Mouse (Mus musculus) heart, adult 9 months (tissue): Measurements from ENCODE around the gene Brd4.

Experiments
- DNase-seq, 2 experiments: peaks; one replicate each; pipeline ENCODE4 v3.0.0; 2022; ENCODE audit warnings: low spot score in 2 of 2

Gene Brd4

DNA sequence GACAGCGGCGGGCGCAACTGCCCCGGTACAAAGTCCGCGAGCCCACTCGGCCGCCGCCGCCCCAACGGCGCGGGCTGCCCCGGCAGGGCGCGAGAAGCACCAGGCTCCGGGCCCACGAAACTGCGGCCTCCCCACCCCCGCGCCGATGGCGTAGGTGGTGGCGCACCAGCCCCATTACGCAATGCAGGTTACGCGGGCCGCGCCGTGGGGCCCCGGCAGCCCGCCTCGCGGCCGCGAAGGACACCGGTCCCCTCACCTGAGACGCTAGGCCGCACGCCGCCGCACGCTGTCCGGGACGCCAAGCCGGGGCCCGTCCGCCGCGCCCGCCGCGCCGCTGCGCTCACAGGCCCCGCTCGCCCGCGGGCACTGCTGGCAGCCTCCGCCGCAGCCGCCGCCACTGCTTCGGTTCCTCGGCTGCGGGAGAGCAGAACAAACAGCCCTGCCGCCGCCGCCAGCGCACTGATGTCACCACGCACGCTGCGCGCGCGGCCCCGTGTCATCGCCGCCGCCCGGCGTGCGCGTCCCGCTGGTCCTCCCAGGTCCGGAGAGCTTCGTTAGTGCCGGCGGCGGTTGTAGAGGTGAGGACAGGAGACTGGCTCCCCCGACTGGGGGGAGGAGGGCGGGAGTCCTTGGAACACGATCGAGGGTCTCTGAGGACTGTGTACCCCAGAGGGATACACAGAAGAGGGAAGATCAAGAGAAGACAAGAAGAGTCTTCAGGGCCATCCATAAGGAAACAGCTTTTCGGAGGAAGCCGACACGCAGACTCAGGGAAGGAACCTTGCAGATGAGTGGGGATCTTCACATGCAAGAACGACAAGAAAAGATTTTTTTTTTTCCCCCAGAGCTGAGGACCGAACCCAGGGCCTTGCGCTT lies at the start of gene Brd4:
TSS of gene Brd4 (minus strand) at position 461 of the 876 bp plus-strand sequence.
- peak; percentile 91 to 94 for DNase-seq

GRCm38 (mm10) chr17:32333675-32334303 lies 49.3 kb upstream of the Brd4 start:
- DNase-seq, result no peak

DNA sequence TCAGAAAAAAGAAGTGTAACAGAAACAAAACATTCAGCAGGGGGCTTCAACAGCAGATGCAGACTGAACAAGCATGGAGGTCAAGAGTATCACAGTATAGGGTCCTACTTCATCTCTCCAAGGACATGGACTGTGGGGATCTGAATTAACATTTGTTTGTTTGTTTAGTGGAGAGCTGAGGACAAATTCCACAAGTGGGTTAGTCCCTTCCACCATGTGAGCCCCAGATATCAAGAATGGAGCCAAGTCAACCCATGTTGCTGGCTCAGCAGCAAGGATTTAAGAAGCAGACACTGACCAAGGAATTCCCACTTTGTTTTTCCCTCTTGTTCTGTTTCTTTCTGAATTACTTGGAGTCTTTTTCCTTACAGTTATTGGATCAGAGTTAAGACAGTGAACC lies 43.0 kb upstream of the Brd4 start:
- no peak for DNase-seq

- no peak for DNase-seq
Observed at GRCm38 (mm10) chr17:32322809-32323208, 38.3 kb upstream of the Brd4 start.

- DNase-seq, result no peak
Observed at GRCm38 (mm10) chr17:32321836-32322235, 37.3 kb upstream of the Brd4 start.

- DNase-seq, result no peak
Observed at GRCm38 (mm10) chr17:32321390-32321734, 36.8 kb upstream of the Brd4 start.

DNA sequence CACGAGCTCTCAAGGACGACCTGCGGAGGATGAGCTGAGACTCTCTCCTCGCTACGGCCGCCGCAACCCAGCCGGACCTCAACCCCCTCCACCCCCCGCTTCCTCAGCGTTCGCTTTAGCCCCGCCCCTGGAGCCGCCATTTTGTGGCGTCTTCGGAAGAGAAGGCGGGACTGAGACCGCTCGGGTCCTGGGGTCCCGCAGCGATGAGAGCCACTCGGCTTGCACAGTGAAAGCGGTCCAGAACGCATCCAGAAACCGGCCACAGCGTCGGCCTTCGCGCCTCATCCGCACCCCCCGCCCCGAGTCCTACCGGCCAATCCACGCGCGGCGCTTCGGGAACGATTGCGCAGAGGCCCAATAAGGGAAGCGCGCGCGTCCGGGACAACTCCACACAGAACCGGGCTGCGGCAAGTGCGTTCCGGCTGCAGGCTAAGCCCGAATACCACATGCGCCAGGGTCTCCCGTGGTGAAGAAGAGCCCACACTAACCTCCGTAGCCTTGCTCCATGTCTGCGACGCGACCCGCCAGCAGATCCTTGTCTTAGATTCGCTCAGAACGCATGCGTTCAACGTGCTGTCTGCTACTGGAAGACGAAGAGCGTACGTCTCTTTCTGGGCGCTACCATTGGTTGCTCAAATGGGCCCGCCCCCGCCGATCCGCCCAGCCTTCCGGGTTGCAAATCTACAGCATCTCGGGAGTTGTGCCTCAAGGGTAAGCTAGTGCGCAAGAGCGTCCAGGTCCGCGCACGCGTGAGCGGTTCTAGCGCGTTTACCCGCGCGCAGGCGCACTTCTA lies 36.3 kb upstream of the Brd4 start, which contains the start of gene Akap8:
TSS of gene Akap8 (minus strand) at position 642 of the 793 bp plus-strand sequence.
- DNase-seq, result peak; percentile 99

- DNase-seq, result peak in 1 of 2 experiments; percentile 20
Observed at GRCm38 (mm10) chr17:32319950-32320349, 35.4 kb upstream of the Brd4 start.

DNA sequence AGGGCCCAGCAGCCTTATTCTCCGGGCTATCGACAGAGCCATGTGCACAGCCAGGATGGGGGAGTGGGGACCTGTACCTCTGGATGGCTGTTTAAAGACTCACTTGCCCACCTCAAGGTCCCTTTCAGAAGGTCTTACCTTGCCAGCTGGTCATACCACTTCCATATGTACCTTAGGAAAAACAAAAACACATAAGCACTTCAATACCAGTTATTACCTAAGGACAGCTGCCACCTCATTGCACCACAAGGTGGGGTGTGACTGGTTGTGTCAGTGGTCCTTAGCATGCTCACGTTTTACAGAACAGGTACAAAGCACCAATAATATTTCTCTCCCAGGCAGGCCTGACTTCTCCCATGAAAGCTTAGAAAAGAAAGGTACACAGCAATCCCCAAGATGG lies 33.2 kb upstream of the Brd4 start:
- no peak for DNase-seq

- no peak for DNase-seq
Observed at GRCm38 (mm10) chr17:32317032-32317431, 32.5 kb upstream of the Brd4 start.

DNA sequence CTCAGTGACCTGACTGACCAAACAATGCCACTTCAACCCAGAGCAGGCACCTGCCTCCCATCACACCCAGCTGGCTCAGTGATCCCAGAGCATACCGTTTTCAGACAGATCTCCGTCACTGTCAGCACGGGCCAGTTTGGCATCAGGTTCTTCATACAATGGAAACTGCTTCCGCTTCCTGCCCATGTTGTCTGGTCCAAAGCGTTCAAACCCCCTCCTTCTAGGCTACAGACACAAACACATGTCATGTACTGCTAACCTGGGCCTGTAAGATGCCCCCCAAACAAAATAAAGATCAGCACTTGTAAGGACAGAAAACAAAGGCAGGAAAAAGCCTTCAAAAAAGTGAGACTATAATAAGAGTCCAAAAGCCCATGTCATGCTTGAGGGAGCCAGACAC lies 31.0 kb upstream of the Brd4 start:
- DNase-seq, result no peak

DNA sequence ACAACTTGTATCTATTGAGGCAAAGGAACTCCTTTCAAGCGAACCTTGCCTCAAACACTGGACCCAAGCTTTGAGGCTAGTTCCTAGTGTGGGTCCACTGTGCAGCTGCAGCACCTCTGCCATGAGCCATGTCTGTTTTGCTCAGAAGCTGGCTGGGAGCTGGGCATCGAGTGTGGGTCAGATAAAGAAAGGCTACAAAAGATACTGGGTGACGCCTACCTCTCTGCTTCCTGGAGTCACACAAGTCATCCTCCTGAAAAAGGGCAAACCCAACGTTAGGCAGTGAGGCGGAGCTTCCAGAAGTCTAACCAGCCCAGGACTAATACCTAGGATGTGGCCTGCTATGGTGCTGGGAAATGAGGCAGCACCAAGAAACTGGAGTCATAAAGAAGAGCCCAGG lies 29.4 kb upstream of the Brd4 start:
- no peak for DNase-seq

DNA sequence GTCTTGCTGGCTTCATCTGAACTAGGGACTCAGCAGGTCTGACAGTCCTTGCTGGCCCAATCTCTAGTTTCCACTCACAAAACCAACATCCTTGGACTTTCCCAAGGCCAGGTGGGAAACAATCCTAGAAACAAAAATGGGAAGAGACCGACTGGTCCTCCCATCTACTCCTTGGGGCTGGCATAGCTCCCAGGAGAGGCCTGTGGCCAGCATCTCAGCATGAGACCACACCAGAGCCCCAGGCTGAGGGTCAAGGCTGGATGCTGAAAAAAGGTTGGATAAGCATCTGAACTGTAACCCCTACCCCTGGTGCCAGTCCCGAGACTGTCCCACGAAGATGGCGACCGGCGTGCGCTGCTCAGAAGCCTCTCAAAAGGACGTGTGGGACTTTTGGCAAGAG lies 28.3 kb upstream of the Brd4 start:
- no peak for DNase-seq

GRCm38 (mm10) chr17:32307963-32308362 lies 23.4 kb upstream of the Brd4 start:
- DNase-seq, result no peak

DNA sequence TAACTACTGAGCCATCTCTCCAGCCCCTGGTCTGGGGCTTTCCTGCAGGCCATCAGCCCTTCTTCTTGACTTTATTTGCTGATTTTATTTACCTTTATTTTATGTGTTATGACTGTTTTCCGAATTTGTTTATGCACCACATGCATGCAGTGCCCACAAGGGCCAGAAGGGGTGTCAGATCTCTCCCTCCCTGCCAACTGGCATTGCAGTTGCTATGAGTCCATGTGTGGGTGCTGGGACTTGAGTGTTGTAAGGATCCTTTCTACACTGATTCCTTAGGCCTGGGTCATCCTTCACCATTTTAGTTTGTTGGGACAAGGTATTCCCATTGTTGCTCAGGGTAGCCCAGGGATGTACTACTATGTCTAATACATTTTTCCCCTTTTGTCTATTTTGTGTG lies 13.6 kb upstream of the Brd4 start:
- DNase-seq, result no peak

DNA sequence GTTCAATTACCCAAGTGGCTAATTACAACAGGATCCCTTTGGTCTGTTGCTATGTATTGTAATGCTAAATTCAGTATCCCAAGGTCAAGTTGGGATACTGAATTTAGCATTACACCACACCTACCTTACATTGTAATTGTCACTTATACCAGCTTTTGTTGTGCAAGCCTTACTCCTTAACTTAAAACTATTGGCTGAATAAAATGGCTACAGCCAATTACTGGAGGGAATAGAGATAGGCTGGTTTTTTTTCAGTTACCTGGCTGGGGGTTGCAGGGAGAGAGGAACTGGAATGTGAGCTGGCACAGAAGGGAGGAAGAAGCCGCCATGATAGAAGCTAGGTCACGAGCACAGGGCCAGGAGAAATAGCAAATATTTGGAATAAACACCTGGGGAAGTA lies 11.4 kb upstream of the Brd4 start:
- no peak for DNase-seq

- DNase-seq, result no peak
Observed at GRCm38 (mm10) chr17:32295160-32295559, 10.6 kb upstream of the Brd4 start.

- no peak for DNase-seq
Observed at GRCm38 (mm10) chr17:32285138-32285670, 682 bp upstream of the Brd4 start.

GRCm38 (mm10) chr17:32283771-32284221 lies 726 bp downstream of the Brd4 start:
- DNase-seq, result peak; percentile 39 to 58

- peak in 1 of 2 experiments; percentile 46 for DNase-seq
Observed at GRCm38 (mm10) chr17:32283341-32283740, 1.2 kb downstream of the Brd4 start.

GRCm38 (mm10) chr17:32281611-32282310 lies 2.8 kb downstream of the Brd4 start:
- DNase-seq, result no peak
